In genomic region chr9:124441681-124442532, GRCm38 (mm10) we compare ENCODE assay signal across 9 mouse cellular contexts. TPM values are rescaled to one million over a fixed set of nuclear protein-coding genes. Genes with fewer than 3 reads are reported as not detected.
DNase-seq lines count a peak whose midpoint lies in the region; ATAC-seq and TF ChIP-seq lines count a peak whose summit lies in the region.
"Had no signal": no experiment of that assay in that cellular context is flagged by ENCODE, and none has a peak within 500 bp of the region (broad histone marks: within the 10 kb centered on the region; RNA-seq: fewer than 3 reads in every experiment).

No protein-coding gene starts in this region.

- no peak overlapping the region for H3K4me2 ChIP-seq in lung, embryonic 15.5 days
- no peak overlapping the region for H3K4me2 ChIP-seq in heart, embryonic 13.5 days

- H3K9me3 ChIP-seq in lung, embryonic 15.5 days, result peaks cover 25% of the 10 kb centered on the region
- H3K9me3 ChIP-seq in heart, embryonic 13.5 days, result peaks cover 32% of the 10 kb centered on the region

- no peaks in the 10 kb centered on the region for H3K4me1 ChIP-seq in lung, embryonic 15.5 days
- no peaks in the 10 kb centered on the region for H3K4me1 ChIP-seq in lung, adult 2 months (ENCODE audit: control insufficient read depth, insufficient read depth, low read length)
- no peaks in the 10 kb centered on the region for H3K4me1 ChIP-seq in heart, embryonic 13.5 days

- peaks cover 36% of the 10 kb centered on the region for H3K36me3 ChIP-seq in lung, embryonic 15.5 days
- H3K36me3 ChIP-seq in heart, embryonic 13.5 days, result peaks cover 39% of the 10 kb centered on the region

- TF ChIP-seq CTCF in lung, adult 2 months (IDR thresholded peaks at IDR 0.05; ENCODE audit: insufficient read depth, low read length), result no peak

- no peak for DNase-seq in lung, adult 2 months
- peak; percentile 1 for DNase-seq in Muller cell, postnatal 12 days (ENCODE audit: inconsistent ontology term)
- DNase-seq in cerebellum, adult 8-10 months, result peak; percentile 42
- DNase-seq in layer of hippocampus, postnatal 14 days (ENCODE audit: low spot score in 2 of 2), result peak; percentile 5 to 8
- DNase-seq in lung, postnatal 36 days, result peak; percentile 2

- no peak for TF ChIP-seq POLR2A in lung, adult 2 months (IDR thresholded peaks at IDR 0.05; ENCODE audit: borderline replicate concordance, extremely low read depth, low read depth, low read length)

- no peak overlapping the region for H3K9ac ChIP-seq in lung, embryonic 15.5 days
- no peak overlapping the region for H3K9ac ChIP-seq in heart, embryonic 13.5 days

- no peak overlapping the region for H3K4me3 ChIP-seq in lung, embryonic 15.5 days
- H3K4me3 ChIP-seq in lung, adult 2 months (replicated peaks; ENCODE audit: extremely low read depth, low read depth, low read length), result no peak overlapping the region
- no peak overlapping the region for H3K4me3 ChIP-seq in heart, embryonic 13.5 days

- H3K27me3 ChIP-seq in lung, embryonic 15.5 days, result no peaks in the 10 kb centered on the region
- no peaks in the 10 kb centered on the region for H3K27me3 ChIP-seq in heart, embryonic 13.5 days (replicated peaks)

- no peak overlapping the region for H3K27ac ChIP-seq in lung, embryonic 15.5 days
- no peak overlapping the region for H3K27ac ChIP-seq in heart, embryonic 13.5 days (replicated peaks)

- 0 out of 2 replicates have a peak, but pooled peaks have one; percentile 2 for ATAC-seq in lung, embryonic 15.5 days (ENCODE audit: borderline replicate concordance, extremely low read depth, low FRiP score, low TSS enrichment)
- 0 out of 2 replicates have a peak, but pooled peaks have one; percentile 8 for ATAC-seq in heart, embryonic 13.5 days (ENCODE audit: extremely low read depth, insufficient number of reproducible peaks, low FRiP score, low TSS enrichment)
- ATAC-seq in activated CD4-positive, CD25-positive, alpha-beta regulatory T cell, adult 4 months, result no peak

- 97% methylated on average over 45 of the region's 45 CpGs for WGBS in lung, embryonic 15.5 days
- WGBS in lung, adult 2 months, result 97% methylated on average over 45 of the region's 45 CpGs
- WGBS in heart, embryonic 13.5 days, result 97% methylated on average over 45 of the region's 45 CpGs

RNA-seq across cellular contexts. Expression of gene Ppp2r3d, which starts 34.8 kb away (rescaled TPM):
- polyA plus RNA-seq in lung, embryonic 15.5 days (2015; fragmentation: Nextera tagmentation; extraction: Ambion mirVana), result 132 and 135 TPM in 2 replicates
- polyA plus RNA-seq in lung, adult 2 months (2012; rRNA removed), result 241 and 301 TPM in 2 replicates
- 116 and 118 TPM in 2 replicates for polyA plus RNA-seq in heart, embryonic 13.5 days (2015; fragmentation: Nextera tagmentation; extraction: Ambion mirVana)
- total RNA-seq in layer of hippocampus, postnatal 14 days (2021), result 10 to 100 TPM; 90.9 to 98.3 TPM
- 10 to 100 TPM; 11.5 to 12.8 TPM for polyA plus RNA-seq in activated CD4-positive, CD25-positive, alpha-beta regulatory T cell, adult 4 months (2017; shearing (Covaris generic))

RNA-seq across cellular contexts. Expression of gene Gm21836, which starts 51.7 kb away (rescaled TPM):
- not detected in 2 replicates for polyA plus RNA-seq in lung, embryonic 15.5 days (2015; fragmentation: Nextera tagmentation; extraction: Ambion mirVana)
- polyA plus RNA-seq in lung, adult 2 months (2012; rRNA removed), result not detected in 2 replicates
- polyA plus RNA-seq in heart, embryonic 13.5 days (2015; fragmentation: Nextera tagmentation; extraction: Ambion mirVana), result not detected in 2 replicates
- total RNA-seq in layer of hippocampus, postnatal 14 days (2021), result not detected
- polyA plus RNA-seq in activated CD4-positive, CD25-positive, alpha-beta regulatory T cell, adult 4 months (2017; shearing (Covaris generic)), result not detected
- total RNA-seq: left cerebral cortex, adult 8-10 months had no signal
